Mouse (Mus musculus) CH12F3 (cell line): ENCODE measurements around the gene Mcl1.
"Not testable (repeated sequence)": the region's sequence is repeated elsewhere in the genome, so short reads cannot be mapped to it uniquely, and the experiment has no call there.

Source experiments
- in situ Hi-C: fragments of 300-500 bp; cut with MboI; formaldehyde crosslinking; loops from 2 replicates; pipeline ENCODE4 v1.14.3; 2020; ENCODE audit warnings: low sequenced_read_pairs

Mcl1 gene

DNA sequence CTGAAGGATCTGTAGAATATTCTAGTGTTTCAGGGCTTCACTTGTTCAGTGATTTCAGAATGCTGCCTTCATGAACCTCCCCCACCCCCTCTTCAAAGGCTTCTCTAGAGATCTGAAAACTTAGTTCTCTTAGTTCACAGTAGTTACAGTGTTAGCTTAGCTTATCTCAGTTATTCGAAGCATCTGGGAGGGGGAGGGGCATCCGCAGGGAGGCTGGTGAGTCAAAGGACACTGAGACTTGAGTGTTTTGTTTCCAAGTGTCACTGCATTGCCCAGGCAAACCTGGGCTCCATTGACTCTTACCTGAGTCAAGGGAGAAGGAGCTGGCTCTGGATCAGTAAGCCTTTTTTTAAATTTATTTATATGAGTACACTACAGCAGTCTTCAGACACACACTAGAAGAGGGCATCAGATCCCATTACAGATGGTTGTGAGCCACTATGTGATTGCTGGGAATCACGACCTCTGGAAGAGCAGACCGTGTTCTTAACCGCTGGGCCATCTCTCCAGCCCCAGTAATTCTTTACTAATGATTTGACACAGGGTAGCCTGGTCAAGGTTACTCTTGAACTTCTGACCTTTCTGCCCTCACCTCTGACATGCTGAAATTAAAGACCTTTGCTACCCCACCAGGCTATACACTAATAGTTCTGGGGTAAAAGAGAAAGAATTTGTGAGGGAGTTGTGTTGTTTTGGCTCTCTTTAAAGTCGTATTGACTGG lies 7.7 kb downstream of the Mcl1 start:
- in situ Hi-C loops, result no loop called here

- in situ Hi-C loops, result no loop called here
Measured at GRCm38 (mm10) chr3:95667521-95667920, 8.9 kb downstream of the Mcl1 start.

- in situ Hi-C loops, result no loop called here
Measured at GRCm38 (mm10) chr3:95668026-95668425, 9.4 kb downstream of the Mcl1 start.

GRCm38 (mm10) chr3:95668589-95669308 lies 10.2 kb downstream of the Mcl1 start:
- in situ Hi-C loops, result no loop called here

- in situ Hi-C loops, result no loop called here
Measured at GRCm38 (mm10) chr3:95669309-95669665, 10.7 kb downstream of the Mcl1 start.

DNA sequence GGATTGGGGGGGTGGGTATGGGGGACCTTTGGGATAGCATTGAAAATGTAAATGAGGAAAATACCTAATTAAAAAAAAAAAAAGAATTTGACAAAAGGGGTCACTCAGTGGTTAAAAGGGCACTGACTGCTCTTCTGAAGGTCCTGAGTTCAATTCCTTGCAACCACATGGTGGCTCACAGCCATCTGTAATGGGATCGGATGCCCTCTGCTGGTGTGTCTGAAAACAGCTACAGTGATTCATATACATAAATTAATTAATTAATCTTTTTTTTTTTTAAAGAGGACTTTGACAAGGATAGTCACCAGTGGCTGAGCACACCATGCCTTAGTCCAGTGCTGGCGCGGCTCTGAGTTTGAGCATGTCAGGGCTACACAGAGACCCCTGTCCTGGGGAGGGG lies 11.8 kb downstream of the Mcl1 start:
- in situ Hi-C loops, result not testable (repeated sequence)

- in situ Hi-C loops, result no loop called here
Measured at GRCm38 (mm10) chr3:95671201-95671600, 12.6 kb downstream of the Mcl1 start.

- in situ Hi-C loops, result no loop called here
Measured at GRCm38 (mm10) chr3:95672461-95672860, 13.9 kb downstream of the Mcl1 start.

DNA sequence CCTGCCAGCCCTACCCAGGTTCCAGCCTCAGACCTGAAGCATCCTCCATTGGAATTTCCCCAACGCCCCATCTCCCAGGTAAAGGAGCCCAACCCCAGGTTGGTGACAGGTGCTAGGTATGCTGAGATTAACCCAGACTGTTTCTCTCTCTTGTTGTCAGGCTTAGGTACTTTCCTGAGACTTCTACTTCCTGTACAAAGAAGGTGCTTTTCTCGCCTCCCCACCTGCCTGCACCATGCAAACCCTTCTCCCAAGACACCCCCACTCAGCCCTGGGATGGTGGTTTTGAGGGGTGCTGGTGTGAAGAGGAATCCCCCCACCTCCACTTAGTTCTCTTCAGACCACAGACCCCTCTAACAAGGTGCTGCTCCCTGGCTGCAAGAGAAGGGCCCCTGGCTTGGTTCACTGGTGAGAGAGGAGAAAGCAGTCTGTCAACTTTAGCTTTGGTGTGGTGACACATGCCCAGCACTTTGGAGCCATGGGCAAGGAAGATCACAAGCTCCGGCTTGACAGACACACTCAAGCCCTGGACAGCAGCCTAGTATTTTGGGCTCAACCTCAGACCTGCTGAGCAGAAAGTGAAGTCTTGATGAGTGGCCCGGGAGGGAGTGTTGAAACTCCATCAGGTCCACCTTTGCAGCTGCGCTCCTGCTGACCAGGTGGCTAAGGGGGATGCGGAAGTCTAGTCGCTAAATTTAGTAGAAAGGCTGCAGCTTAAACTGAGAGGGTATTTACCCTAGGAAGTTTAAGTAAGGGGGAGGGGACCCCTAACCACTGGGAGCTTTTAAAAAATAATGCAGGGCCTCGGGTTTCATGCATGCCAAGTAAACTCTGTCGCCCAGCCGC lies 14.5 kb downstream of the Mcl1 start:
- in situ Hi-C loops, result no loop called here

DNA sequence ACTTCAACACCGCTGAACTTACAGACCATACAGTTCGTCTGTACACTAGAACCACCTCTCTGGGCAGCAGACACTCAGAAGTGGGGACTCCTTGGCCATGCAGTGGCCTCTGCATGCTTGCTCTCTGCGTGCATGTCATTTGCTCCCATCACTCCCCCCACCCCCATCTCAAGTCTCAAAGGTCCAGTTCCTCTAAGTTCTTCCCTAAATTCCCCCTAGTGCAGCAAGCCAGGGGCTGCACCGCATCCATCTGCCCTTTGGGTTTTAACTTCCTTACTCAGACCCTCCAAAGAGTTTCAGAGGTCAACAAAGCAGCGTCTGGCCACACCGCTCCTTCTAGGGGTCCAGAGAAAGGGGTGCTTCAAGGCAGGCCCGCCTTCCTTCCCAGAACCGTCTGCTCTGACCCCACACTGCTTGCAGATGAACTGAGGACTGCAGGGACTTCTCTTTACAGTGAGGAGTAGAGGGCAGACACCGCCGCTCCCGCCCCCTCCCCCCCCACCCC lies 15.2 kb downstream of the Mcl1 start:
- in situ Hi-C loops, result no loop called here

DNA sequence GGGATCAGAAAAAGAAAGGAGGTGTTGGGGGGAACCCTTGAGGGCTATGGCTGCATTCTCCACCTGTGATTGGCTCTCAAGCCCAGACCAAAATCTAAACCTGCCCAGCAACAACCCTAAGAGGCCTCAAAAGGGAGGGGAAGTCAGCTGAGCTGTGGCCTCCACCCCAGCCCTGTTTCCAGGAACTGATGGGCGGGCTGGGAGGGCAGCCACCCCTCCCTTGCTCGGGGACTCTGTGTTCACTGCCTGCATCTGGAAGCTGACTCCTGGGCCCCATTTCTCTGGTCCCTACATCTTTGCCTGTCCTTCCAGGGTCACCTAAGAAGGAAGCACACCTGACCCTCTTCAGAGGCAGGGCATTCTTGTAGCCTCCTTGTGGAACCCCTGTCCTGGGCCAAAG lies 15.6 kb downstream of the Mcl1 start:
- in situ Hi-C loops, result no loop called here

DNA sequence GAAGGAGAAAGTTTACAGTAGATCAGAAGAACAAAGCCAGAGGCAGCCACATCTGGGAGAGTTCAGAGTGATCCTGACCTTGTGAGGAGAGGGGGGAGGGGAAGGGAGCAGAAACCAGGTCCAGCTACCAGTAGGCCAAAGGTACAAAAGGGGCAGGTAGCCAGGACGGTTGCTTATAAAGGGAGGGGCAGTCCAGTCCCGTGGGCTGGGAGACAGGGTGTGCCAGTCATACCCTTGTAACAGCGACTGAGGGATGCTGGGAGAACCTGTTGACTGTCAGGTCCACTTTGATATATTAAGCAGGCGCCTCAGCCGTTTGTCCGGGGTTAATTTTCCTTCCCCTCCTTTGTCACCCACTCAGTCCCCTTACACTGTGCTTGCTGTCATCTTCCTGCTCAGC lies 16.2 kb downstream of the Mcl1 start:
- in situ Hi-C loops, result no loop called here

GRCm38 (mm10) chr3:95675301-95676092 lies 16.9 kb downstream of the Mcl1 start:
- in situ Hi-C loops, result no loop called here

- in situ Hi-C loops, result no loop called here
Measured at GRCm38 (mm10) chr3:95676745-95677419, 18.3 kb downstream of the Mcl1 start.

- in situ Hi-C loops, result no loop called here
Measured at GRCm38 (mm10) chr3:95677420-95678090, 19.0 kb downstream of the Mcl1 start.

- in situ Hi-C loops, result no loop called here
Measured at GRCm38 (mm10) chr3:95679551-95679950, 21.0 kb downstream of the Mcl1 start.

DNA sequence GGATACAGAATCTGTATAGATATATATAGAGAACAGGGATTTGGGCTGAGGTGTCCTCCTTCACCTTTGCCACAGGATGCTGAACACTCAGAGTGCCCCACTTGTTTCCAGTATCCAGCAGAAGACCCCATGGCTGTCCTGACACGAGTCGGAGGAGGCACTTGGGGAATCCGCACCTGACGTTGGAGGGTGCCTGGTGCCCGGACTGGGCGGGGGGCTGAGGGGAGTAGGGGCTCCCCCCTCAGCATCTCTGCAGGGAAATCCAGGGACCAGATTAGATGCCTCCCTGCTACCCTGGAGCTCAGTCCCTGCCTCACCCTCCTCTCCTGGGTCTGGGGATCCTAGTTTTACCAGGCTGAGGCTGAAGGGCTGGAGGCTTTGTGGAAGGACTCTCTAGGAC lies 22.1 kb downstream of the Mcl1 start:
- in situ Hi-C loops, result no loop called here

- in situ Hi-C loops, result no loop called here
Measured at GRCm38 (mm10) chr3:95681365-95681764, 22.8 kb downstream of the Mcl1 start.

GRCm38 (mm10) chr3:95682878-95683277 lies 24.3 kb downstream of the Mcl1 start:
- in situ Hi-C loops, result no loop called here

GRCm38 (mm10) chr3:95684846-95685245 lies 26.3 kb downstream of the Mcl1 start:
- in situ Hi-C loops, result no loop called here
